Mouse (Mus musculus) MN1 (cell line): ENCODE measurements at regions not wholly inside any gene's neighbourhood (a gene's known extent, or its start where the extent isn't known, plus 50 kb on each side); places are given as distances from the start of the nearest gene placed in this dataset.

Experiments used
- DNase-seq: peaks from one replicate; pipeline ENCODE4 v3.0.0-alpha.2; 2016; ENCODE audit warnings: low spot score

DNA sequence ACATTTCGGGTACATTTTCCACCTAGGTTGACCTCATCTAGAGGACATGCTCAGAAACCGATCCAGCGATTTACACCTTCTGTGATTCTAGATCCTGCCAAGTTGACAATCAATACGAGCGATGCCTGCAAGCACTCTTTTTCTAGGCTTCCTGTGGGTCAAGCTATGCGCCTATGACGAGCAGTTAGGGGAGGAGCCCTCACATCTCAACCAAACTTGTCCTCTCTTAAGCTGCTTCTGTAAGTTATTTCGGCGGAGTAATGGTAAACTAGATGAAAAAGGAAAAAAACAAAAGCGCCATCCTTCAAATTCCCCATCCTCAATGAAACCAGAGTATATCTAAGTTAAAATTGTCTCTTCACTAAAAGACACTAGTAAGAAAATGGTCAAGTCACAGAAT is 858.5 kb downstream of the Zfp704 start:
- no peak for DNase-seq

DNA sequence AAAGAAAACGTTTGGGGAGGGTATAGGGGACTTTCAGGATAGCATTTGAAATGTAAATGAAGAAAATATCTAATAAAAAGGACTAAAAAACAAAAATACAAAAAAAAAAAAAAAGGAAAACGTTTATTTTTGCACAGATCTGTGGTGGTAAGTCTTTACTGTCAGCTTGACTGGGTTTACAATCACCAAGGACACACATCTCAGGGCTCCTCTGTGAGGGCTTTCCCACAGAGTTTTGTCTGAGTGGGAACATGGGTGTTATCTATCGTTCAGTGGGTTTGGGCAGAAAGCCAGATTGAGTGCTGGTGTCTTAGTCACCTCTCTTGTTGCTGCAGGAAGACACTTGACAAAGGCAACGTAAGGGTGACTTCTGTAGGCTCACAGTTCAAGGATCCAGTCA is 859.0 kb downstream of the Zfp704 start:
- no peak for DNase-seq

DNA sequence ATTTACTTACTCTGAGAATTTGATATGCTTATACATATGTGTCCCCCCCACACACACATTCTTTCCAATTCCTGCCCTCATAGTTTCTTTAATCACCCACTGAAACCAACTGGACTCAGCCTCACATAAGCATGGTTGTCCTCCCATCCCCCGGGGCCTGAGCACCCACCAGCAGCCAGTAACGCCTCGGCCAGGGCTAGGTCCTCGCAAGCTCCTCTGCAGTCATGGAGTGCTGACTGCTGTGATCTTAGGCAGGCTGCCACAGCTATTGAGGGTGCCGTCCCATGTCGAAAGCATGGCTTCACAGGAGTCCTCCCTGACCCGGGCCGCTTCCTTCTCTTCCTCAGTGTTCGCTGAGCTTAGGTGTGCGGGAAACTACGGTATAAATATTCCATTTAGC is 859.7 kb downstream of the Zfp704 start:
- no peak for DNase-seq

DNA sequence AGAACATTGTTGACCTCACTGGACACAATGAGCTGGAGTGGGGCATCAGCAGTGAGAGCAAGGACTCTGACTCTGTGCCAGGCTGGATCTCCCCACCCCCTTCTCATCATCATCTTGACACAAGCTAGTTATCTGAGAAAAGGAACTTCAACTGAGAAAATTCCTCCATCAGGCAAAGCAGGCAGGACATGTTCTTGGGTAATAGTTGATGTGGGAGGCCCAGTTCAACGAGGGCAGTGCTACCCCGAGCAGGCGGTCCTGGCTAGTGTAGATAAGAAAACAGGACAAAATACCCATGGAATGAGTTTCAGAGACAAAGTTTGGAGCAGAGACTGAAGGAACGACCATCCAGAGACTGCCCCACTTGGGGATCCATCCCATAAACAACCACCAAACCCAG is 862.7 kb downstream of the Zfp704 start:
- DNase-seq = no peak

DNA sequence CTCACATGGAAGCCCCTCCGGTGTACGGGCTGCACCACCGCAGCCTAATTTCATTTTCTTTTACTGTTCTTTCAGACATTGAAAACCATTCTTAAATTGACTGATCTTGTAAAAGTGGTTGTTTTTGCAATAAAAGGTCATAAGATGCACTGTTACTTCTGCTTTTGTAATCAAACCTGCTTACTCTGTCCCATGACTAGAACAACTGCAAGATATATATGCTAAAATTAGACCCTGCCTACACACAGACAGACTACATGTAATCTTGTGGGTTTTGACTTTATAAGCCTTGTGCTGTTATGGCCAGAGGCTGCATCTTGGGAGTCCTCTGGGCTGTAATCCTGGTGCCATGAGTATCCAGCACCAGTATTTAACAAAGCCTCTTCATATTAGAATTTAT is 863.2 kb downstream of the Zfp704 start:
- no peak for DNase-seq

DNA sequence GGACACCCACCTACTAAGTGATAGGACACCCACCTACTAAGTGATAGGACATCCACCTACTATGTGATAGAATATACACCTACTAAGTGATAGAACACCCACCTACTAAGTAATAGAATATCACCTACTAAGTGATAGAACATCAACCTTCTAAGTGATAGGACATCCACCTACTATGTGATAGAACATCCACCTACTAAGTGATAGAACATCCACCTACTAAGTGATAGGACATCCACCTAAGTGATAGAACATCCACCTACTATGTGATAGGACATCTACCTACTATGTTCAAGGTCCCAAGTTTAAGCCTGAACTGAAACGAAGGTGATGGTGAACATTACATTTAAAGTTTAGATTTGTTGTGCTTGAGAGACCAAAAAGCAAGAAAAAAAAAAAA is 863.8 kb downstream of the Zfp704 start:
- DNase-seq = no peak

DNA sequence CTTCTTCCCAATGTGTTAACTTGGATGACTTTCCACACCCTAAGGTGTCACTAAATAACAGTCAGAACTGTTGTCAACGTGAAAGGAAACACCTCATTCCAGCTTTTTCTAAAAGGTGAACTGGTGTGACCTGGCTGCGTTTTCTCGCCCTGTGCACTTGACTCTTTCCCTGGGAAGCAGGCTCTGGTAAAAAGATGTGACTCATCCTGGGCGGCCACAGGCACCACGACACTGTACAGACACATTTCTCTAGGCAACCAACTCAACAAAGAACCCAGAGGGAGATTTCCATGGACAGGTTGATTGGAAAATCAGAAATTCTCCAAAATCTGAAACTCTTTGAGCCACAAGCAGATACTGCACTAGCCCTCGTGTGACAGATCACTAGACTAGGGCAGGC is 865.0 kb downstream of the Zfp704 start:
- DNase-seq = peak; percentile 70

DNA sequence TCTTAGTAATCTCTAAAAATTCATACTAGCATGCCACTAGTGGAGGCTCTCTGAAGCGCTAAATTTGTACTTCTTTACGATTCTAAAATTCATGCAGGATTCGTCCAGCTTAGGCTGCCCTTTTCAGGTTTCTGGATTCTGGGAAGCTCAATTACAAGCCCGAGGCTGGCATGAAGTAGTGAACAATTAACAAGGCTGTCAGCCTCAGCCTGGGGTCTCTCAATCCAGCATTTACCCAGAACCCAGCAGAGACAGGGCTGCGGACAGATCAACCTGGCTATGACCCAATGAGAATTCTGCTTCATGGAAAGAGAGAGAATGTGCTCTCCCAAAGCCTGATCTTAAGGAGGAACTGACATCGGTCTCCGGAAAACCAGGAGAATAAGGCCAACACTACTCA is 866.2 kb downstream of the Zfp704 start:
- no peak for DNase-seq

DNA sequence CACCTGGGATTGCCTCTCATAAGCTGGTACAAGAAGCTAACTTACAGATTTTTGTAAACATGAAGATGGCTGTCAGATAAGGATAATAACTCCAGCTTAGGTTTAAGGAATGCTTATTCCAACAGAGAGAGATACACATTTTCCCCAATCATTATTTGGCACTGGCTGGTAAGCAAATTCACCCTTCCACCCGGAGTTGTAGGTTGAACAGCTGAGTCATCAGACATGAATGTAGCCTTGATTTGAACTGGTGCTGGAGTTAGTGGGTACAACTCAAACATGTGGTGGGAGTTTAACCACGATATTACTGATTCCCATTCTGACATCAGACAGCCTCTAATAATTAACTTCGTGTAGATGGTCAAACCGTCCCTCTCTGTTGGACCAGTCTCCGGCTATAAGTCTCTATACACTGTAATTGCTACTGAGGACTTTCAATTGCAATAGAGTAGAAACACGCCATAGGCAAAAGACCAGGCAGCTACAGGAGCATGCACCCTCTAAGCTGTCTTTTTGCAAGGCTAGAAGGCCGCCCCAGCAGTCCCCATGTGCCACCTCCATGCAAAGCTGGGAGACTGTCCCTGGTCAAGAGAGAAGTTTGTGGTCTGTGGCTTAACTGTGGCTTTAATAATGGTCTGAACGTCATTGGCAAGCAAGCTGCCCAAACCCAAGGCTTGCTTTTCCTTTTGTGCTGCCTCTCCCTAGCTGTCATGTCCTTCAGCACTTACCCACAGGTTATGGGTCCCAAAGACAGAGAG is 868.4 kb downstream of the Zfp704 start:
- DNase-seq = no peak

DNA sequence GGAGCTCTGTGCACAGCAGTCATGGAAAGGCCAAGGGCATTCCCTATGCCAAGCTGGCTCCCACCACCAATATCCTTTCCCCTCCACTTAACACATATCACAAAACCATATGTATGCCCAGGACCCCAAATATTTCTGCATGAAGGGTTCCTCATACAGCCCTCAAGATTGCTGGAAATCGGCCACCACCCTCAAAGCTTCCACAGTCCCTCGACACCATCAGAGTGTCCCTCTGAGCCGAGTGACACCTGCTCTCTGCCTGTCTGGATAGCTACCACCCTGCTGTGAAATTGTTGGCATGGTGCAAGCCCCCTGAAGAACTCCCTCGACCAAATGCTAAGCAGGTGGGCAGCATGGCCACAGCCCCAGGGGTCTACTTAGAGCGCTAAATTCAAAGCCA is 869.2 kb downstream of the Zfp704 start:
- no peak for DNase-seq

DNA sequence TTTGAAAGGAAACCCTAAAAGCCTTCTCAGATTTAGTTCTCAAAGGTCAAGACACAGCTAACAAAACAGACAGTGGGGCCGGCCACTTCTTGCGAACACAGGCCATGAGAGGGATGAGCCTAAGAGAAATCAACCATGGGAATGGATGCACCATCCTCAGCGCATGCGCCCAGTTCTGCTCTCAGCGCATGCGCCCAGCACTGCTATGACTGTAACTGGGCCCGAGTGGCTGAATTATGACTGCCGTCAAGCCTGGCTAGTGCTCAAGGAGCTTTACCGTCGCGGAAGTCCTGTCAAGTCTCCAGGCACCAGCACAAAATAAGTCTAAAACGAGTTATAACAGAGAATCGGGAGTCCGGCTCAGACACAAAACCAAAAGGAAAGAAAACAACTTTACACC is 870.6 kb downstream of the Zfp704 start:
- DNase-seq = no peak

DNA sequence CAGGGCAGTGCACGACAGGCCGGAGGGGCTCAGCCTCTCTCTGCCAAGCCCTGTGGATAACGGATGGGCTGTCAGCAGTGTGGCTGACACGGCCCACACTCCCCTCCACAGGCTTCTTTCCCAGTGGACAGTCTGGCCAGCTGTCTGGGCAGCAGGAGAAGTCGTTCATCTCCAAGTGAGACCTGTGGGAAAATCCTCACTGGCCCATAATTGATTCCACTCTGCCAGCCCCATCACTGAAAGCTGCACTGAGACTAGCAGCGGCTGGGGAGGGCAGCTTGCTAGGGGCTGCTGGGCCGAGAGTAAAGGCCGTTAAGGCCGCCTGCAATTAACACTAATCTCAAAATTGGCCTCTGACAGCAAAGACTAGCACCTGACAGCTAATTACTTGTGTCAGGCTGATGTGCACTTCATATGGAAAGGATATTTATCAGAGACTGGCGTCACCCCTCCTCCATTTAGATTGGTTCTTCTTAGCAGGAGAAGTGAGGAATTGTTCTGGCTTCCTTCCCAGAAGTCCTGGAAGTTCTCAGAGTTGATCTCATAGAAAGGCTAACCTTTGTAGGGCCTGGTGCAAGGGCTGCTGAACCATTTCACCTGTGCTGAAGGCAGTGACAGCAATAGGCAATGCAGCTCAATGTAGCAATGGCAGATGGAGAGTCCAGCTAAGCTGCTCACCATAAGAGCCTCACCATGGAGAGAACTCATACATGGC is 873.5 kb downstream of the Zfp704 start:
- peak; percentile 44 for DNase-seq

DNA sequence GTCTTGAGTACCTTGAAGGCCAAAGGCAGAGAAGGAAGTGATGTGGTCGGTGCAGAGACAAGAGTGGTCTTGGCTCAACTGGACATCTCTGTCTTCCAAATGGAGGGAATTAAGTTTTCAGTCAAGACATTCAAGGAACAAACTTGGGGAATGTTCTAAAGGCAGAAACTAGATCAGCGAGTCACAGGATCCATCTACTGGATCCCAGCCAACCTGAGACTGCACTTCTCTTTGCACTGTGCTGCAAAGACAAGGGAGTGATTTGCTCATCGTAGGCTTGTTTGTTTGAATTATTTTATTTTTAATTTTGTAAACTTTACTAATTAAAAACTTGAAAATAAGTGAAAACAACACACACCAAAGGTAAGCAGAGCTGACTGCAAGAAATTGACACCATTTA is 875.8 kb downstream of the Zfp704 start:
- no peak for DNase-seq

DNA sequence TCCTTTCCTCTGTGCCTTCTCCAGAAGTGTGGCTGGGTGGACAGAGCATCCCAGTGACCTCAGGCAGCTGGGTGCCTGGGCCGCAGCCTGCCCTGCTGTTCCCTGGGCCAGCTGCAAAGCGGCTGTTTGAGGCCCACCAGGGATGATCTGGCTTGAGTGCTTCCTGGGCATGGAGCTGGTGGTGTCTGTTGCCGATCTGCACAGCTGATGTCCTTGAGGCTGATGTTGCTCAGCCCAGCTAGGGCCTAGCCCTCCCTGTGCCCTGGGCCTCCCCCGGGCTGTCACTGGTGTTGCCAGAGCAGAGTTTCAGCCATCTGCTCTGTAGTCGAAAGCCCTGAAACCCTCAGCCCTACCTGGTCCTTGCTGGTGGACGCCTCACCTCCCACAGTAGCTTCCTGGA is 878.5 kb downstream of the Zfp704 start:
- DNase-seq = no peak

DNA sequence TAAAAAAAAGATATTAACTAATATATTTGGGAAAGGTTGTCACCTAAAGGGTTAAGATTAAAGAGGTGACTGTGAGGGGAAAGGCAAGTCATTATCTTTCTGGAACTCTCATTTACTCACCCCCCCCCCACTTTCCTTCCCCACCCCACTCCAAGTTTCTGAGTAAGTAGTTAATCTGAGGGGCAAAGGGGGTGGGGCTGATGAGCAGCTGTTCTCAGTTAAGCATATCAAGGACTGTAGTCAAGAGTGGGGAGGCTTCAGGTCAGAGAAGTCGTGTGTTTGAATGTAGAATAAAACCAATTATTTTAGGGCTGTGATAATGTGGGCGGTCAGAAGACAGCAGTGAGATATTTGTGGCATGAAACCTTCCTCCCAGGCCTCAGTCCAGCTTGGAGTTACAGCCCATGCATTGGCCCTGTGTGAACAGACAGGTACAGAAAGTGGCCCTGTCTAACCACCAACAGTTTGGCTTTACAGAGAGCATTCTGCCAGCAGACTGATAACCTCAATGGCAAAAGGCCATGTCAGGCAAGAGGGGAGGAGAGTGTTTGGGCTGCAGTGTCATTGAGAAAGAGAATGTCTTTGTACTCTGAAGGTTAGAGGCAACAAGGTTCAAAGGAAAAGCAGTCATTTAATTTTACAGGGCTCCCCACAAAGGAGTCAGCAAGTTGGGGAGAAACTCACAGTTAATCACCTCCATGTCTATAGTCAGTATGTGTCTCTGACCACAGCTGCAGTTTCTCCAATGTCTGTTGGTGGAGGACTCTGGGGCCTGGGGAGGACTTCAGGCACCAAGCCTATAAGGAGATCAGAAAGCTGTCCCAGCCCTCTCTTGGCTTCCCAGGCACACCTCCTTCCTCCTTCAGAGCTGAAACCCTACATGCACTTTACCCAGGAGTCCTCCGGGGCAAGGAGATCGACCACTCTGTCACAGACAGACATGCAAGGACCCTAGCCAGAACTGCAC is 888.0 kb downstream of the Zfp704 start:
- DNase-seq = no peak

DNA sequence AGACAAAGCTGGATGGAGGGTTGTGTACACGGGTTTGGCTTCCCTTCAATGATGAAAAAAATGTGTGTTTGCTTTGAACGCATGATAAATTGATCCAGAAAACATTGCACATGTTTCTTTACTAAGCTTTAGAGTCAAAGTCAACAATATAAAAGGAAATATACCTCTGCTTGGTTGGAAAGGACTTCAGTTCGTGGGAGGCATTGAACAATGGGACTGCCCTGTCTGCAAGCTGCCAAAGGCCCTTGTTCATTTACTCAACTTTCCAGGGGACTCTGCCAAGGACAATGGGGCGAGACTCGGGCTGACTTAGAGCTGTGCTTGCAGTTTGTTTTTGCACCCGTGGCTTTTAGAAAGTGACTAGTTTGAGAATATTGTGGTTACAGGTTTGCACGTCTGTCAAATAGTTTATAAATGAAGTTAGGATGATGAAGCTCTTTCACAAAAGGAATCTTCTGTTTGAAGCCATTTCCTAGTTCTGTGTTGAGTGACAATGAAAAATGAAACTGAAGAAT is 889.2 kb downstream of the Zfp704 start:
- no peak for DNase-seq

DNA sequence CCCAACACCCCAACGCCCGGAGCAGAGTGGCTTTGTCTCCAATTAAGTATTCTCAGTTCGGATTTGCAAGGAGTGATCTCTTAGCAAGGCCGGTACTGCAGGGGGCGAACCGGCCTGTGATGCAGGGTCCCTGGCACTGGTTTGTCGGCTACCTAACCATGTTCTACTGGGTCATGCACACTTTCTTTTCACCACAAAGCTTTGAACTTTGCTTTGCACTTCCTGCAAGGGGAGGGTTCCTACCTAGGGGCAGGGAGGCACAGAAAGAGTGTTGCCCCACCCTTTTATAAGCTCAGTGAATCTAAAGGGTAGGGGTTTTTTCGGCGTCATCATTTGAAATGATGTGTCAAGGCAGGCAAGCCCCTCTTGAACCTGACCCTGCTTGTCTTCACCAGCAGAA is 891.7 kb downstream of the Zfp704 start:
- DNase-seq = peak; percentile 16

DNA sequence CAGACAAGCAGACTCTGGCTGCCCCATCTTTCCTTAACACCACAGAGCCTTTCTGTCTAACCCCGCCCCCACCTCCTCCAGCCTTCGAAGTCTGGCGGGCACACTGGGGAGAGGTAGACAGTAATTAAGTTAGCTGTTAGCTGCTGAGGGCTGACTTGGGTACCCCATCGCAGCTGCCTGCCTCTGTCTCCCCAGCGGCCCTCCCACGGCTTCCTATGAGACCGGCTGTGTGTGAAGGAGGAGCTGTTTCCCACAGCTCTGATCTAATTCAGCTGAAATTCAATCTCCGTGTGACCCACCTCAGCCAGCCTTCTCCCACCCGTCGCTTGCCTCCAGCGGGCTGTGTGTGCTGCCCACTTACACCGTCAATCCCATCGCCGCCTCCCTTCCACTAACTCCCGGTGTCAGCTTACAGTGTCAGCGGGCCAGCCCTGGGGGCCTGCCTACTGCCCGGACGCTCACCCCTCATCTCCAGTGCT is 892.5 kb downstream of the Zfp704 start:
- DNase-seq = peak; percentile 67
